Mouse (Mus musculus): ENCODE data around the gene Kcnk18.

DNA sequence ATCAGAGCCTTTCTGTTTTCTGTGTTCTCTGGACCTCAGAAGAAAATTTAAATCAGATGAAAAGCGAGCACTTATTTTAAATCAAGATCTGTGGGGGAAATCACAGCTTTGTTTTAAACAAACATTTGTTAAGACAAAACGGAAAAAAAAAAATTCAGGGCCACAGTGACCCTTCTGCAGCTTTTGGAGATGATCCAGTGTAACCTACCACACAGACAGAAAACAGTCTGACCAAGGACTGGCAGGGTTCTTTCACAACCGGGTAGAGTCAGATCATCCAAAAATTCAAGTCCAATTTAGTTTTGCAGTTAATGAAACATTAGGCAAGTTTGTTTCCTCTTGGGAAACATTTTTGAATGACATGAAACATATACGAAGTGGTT lies 27.9 kb upstream of the Kcnk18 start:
- TF ChIP-seq CTCF (IDR thresholded peaks at IDR 0.05; ENCODE audit: borderline replicate concordance, insufficient read depth, low read length), result no peak
- no peak for TF ChIP-seq POLR2A (IDR thresholded peaks at IDR 0.05; ENCODE audit: low read depth, low read length)
